Mouse (Mus musculus) neural tube, embryonic 14.5 days (tissue): ENCODE measurements around the gene Gse1. TPM values are rescaled to one million over a fixed set of nuclear protein-coding genes. Genes with fewer than 3 reads are reported as not detected.

Source experiments
- ATAC-seq: fragments of 200-750 bp; cut with Nextera tagmentation; 2 replicates; pipeline ENCODE4 v1.8.0; 2017; ENCODE audit warnings: low read depth, mild to moderate bottlenecking, moderate TSS enrichment, moderate library complexity
- H3K27ac ChIP-seq: fragments of 300-500 bp; sonication (generic); 2 replicates; pipeline ENCODE4 v1.5.1; 2014; ENCODE audit warnings: low read depth, mild to moderate bottlenecking, control low read depth, low read length, moderate library complexity, mixed read lengths
- H3K27me3 ChIP-seq: fragments of 300-500 bp; sonication (generic); 2 replicates; pipeline ENCODE4 v1.6.1; 2014; ENCODE audit warnings: low read length; ENCODE audit not compliant: control insufficient read depth, insufficient read depth
- H3K36me3 ChIP-seq: fragments of 300-500 bp; sonication (generic); 2 replicates; pipeline ENCODE4 v1.6.1; 2014; ENCODE audit warnings: low read length, mixed read lengths; ENCODE audit not compliant: control insufficient read depth, insufficient read depth
- H3K4me1 ChIP-seq: fragments of 300-500 bp; sonication (generic); 2 replicates; pipeline ENCODE4 v1.6.1; 2014; ENCODE audit warnings: low read length; ENCODE audit not compliant: control insufficient read depth, insufficient read depth
- H3K4me2 ChIP-seq: fragments of 300-500 bp; sonication (generic); 2 replicates; pipeline ENCODE4 v1.6.1; 2014; ENCODE audit warnings: mild to moderate bottlenecking, low read depth, low read length, control low read depth
- H3K4me3 ChIP-seq: fragments of 300-500 bp; sonication (generic); 2 replicates; pipeline ENCODE4 v1.5.1; 2014; ENCODE audit warnings: low read depth, low read length, control low read depth, mixed read lengths
- H3K9ac ChIP-seq: fragments of 300-500 bp; sonication (generic); replicated peaks from 2 replicates; pipeline ENCODE4 v1.6.1; 2014; ENCODE audit warnings: low read depth, mild to moderate bottlenecking, control low read depth, low read length, mixed read lengths
- H3K9me3 ChIP-seq: fragments of 300-500 bp; sonication (generic); 2 replicates; pipeline ENCODE4 v1.6.1; 2016; ENCODE audit warnings: low read length; ENCODE audit not compliant: control insufficient read depth
- WGBS: fragments of 180-500 bp; shearing (Covaris S2); extraction: QIAGEN DNeasy Blood & Tissue Kit; methylation state at CpG from one replicate; pipeline ENCODE4 v1.1.7; 2014; 5-methylcytosine and 5-hydroxymethylcytosine counted together
- polyA plus RNA-seq: library from polyadenylated mRNA; unstranded; fragments of >200 nt; fragmentation: Nextera tagmentation; extraction: Ambion mirVana; gene quantifications from 2 replicates; pipeline ENCODE4 v1.2.1, GENCODE M21; 2014

The Gse1 gene
- polyA plus RNA-seq, 1 experiment from 2014 or later, result 23.3 TPM

DNA sequence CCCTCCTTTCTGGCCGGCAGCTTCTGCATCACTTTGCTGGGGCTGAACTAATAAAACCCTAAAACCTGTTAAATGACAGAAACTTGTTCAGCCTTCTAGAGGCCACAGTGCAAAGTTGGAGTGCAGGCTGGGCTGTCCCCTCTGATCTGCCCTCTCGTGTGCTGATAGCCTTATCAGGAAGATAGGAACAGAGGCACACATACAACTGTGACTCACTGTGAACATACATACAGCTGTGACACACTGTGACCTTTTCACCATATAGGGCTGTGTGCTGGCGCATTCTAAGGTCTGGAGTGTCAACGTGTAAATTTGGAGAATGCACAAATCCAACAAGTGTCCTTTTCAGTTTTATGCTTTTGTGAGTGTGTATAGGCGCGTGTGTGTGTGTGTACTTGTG lies 226.1 kb downstream of the Gse1 start:
- WGBS, result 76% methylated on average over 6 of the region's 6 CpGs
- no peak for ATAC-seq
- Histone ChIP-seq H3K4me1 (peaks cover 36% of the 10 kb centered on the region), H3K9ac (no peak overlapping the region), H3K36me3 (no peaks in the 10 kb centered on the region), H3K4me3 (no peak overlapping the region), H3K27me3 (no peaks in the 10 kb centered on the region), H3K4me2 (no peak overlapping the region), H3K27ac (no peak overlapping the region), H3K9me3 (no peaks in the 10 kb centered on the region)

DNA sequence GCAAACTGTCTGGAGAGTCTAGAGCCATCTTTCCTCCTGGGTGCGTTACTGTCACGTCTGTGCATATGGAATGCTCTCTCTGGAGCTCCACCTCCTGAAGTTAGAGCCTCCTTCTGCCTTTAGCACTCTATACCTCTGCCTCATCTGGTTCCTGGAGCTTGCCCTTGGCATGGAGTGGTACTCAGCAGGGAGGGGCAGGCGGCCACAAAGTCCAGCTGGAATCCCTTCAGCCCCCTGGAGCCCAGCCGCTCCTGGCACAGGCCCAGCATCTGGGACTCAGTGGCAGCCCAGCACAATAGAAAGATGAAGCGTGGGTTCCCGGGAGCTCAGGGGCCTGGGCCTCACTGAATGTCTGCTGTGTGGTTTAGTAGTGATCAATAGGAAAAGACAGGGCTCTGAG lies 232.1 kb downstream of the Gse1 start:
- Histone ChIP-seq H3K27ac (peak overlapping the region; percentile 79), H3K9ac (no peak overlapping the region), H3K4me2 (no peak overlapping the region), H3K9me3 (no peaks in the 10 kb centered on the region), H3K36me3 (no peaks in the 10 kb centered on the region), H3K4me3 (no peak overlapping the region), H3K4me1 (peaks cover 43% of the 10 kb centered on the region), H3K27me3 (no peaks in the 10 kb centered on the region)
- peak; percentile 31; the same call in 1 of the 2 replicates for ATAC-seq
- WGBS, result 16% methylated on average over 6 of the region's 6 CpGs

DNA sequence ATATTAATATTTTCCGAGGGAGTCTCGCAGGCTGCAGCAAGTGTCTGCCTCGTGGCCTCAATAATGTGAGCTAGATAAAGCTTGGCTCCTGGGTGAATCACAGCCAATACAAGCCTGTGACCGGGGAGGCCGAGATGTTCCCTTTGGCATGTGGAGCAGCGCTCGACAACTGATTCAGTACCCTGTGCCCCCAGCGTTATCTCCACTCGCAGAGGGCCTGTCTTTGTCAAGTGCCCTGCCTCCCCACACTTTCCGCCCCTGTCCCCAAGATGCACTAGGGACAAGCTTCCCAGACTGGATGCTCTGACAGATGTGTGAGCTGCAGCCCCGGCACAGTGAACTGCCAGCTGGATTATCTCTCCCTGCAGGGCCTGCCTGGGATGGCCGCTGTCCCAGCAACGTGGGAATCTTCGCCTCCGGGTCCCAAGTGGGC lies 233.9 kb downstream of the Gse1 start:
- Histone ChIP-seq H3K4me3 (no peak overlapping the region), H3K9me3 (no peaks in the 10 kb centered on the region), H3K4me2 (no peak overlapping the region), H3K27me3 (no peaks in the 10 kb centered on the region), H3K9ac (peak overlapping the region; percentile 12; the same call in 1 of the 2 replicates), H3K4me1 (peaks cover 43% of the 10 kb centered on the region), H3K27ac (0 out of 2 replicates have a peak overlapping the region, but pooled peaks have one; percentile 39), H3K36me3 (no peaks in the 10 kb centered on the region)
- ATAC-seq, result no peak
- WGBS, result 14% methylated on average over 15 of the region's 15 CpGs

DNA sequence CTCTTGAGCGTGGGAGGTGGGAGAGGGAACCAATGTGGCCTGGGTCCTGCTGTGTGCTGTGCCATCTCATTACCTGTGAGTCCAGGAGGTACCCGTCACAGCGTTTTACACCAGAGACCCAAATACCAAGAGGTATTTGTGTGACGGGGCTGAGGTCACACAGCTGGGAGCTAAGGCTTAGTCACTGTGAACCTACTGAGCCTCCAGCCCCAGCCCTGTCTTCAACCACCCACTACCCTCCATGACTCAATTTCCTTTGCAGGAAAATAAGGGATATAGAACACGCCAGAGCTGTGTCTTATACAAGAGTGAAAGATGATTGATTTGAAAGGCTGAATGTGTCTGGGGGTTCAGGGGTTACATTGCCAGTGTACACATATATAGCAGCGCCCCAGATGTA lies 234.4 kb downstream of the Gse1 start:
- ATAC-seq, result no peak
- H3K36me3 ChIP-seq, result no peaks in the 10 kb centered on the region
- no peak overlapping the region for H3K4me3 ChIP-seq
- no peaks in the 10 kb centered on the region for H3K27me3 ChIP-seq
- H3K27ac ChIP-seq, result no peak overlapping the region
- WGBS, result 56% methylated on average over 6 of the region's 6 CpGs
- peaks cover 43% of the 10 kb centered on the region for H3K4me1 ChIP-seq
- H3K4me2 ChIP-seq, result no peak overlapping the region
- no peaks in the 10 kb centered on the region for H3K9me3 ChIP-seq
- H3K9ac ChIP-seq, result peak overlapping the region; percentile 12; the same call in 1 of the 2 replicates

DNA sequence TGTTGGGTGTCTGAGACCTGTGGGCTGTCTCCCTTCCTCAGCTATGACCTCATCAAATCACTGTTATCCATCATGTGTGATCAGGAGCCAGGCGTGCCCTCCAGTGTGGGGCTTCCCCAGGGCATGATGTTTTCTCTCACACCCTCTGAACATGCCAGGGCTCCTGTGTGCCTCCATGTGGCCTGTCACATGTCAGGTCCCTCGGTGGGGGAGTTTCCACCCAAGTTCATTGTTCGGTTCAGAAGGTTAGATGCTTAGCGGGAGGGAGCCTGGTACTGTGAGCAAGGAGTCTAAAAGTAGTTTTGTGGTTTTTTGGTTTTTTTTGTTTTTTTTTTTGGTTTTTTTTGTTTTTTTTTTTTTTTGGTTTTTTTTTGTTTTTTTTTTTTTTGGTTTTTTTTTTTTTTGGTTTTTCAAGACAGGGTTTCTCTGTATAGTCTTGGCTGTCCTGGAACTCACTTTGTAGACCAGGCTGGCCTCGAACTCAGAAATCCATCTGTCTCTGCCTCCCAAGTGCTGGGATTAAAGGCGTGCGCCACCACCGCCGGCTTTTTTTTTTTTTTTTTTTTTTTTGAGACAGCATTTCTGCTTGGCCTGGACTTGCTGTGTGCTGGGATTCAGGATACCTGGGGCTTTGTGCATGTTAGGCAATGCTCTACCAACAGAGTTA lies 235.8 kb downstream of the Gse1 start:
- Histone ChIP-seq H3K27me3 (no peaks in the 10 kb centered on the region), H3K27ac (no peak overlapping the region), H3K36me3 (no peaks in the 10 kb centered on the region), H3K4me1 (peaks cover 43% of the 10 kb centered on the region), H3K9ac (no peak overlapping the region), H3K4me2 (no peak overlapping the region), H3K9me3 (no peaks in the 10 kb centered on the region), H3K4me3 (no peak overlapping the region)
- 92% methylated on average over 9 of the region's 9 CpGs for whole genome bisulfite sequencing
- no peak for ATAC-seq

DNA sequence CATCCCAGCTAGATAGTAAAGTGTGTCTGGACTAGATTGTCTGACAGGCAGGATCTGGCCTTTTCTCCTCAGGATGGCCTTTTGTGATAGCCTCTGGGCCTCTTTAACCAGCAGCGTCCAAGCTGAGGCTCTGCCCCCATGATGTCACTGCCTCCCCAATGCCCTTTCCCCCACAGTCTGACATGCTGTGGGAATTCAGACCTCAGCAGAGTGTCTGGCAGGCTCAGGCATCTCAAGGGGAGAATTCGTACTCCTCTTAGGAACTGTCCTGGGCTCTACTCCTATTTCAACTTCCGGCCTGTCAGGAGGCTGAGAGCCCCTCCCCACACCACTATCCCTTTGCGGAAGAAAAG lies 236.3 kb downstream of the Gse1 start:
- H3K27ac ChIP-seq, result no peak overlapping the region
- no peak overlapping the region for H3K4me2 ChIP-seq
- no peaks in the 10 kb centered on the region for H3K36me3 ChIP-seq
- H3K27me3 ChIP-seq, result no peaks in the 10 kb centered on the region
- 68% methylated on average over 4 of the region's 4 CpGs for WGBS
- peaks cover 39% of the 10 kb centered on the region for H3K4me1 ChIP-seq
- H3K9me3 ChIP-seq, result no peaks in the 10 kb centered on the region
- H3K9ac ChIP-seq, result no peak overlapping the region
- ATAC-seq, result no peak
- no peak overlapping the region for H3K4me3 ChIP-seq

DNA sequence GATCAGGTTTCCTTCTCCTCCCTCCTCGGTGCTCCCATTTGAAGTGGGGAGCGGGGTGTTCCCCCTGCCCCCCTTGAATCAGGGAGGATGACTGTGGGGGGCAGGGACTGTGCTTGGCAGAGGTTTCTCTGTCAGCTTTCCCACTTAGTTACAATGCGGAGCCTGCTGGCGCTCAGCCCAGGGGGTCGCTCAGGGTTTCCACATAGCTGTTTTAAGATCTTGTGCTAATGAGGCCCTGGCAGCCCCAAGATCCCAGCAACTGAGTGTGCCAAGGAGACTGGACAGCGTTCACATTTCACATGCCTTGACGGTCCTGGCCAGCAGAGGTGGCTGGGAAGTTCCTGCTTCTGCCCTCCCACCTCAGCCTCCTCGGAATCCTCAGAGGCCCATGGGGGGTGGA lies 237.5 kb downstream of the Gse1 start:
- ATAC-seq, result peak; percentile 36; the same call in 1 of the 2 replicates
- no peaks in the 10 kb centered on the region for H3K27me3 ChIP-seq
- H3K4me1 ChIP-seq, result peaks cover 27% of the 10 kb centered on the region
- no peak overlapping the region for H3K4me2 ChIP-seq
- H3K4me3 ChIP-seq, result no peak overlapping the region
- no peak overlapping the region; the same call in 1 of the 2 replicates for H3K27ac ChIP-seq
- H3K36me3 ChIP-seq, result no peaks in the 10 kb centered on the region
- 15% methylated on average over 8 of the region's 8 CpGs for WGBS
- no peak overlapping the region for H3K9ac ChIP-seq
- no peaks in the 10 kb centered on the region for H3K9me3 ChIP-seq

DNA sequence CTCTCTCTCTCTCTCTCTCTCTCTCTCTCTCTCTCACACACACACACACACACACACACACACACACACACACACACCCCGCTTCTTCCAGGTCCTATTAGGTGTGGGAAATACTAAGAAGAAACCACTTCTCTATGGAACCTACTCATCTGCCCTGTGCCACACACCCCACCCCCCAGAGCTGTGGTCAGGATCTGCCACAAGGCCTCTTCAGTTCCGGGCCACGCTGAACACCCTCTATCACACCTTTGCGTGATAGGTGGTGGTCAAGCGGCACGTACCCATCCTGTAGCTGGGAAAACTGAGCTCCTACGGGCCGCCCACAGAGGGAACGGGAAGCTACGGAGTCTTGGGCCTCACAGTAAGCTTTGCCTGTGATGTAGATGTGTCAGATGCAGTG lies 238.0 kb downstream of the Gse1 start:
- 60% methylated on average over 10 of the region's 10 CpGs for WGBS
- Histone ChIP-seq H3K27ac (0 out of 2 replicates have a peak overlapping the region, but pooled peaks have one; percentile 16), H3K9me3 (no peaks in the 10 kb centered on the region), H3K27me3 (no peaks in the 10 kb centered on the region), H3K36me3 (no peaks in the 10 kb centered on the region), H3K4me1 (peaks cover 26% of the 10 kb centered on the region), H3K9ac (no peak overlapping the region), H3K4me3 (no peak overlapping the region), H3K4me2 (no peak overlapping the region)
- no peak for ATAC-seq

DNA sequence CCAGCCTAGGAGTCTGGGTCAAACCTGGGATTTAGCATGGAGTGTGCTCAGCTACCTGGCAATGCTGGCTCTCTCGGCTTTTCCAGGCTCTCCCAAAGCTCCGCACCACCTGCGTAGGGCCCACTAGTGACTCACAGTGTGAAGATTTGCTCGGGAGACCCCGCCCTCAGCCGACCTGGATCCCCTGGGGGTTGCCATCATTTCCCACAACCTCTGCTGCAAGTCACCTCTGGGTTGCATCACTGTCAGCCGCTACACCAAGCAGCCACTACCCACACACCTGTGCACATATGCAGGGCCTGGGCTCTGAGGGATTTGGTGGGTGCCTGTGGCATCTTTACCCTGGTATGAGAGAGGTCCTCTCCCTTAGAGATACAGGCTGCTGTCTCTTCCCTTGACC lies 239.3 kb downstream of the Gse1 start:
- Histone ChIP-seq H3K4me1 (peaks cover 28% of the 10 kb centered on the region), H3K9me3 (no peaks in the 10 kb centered on the region), H3K36me3 (no peaks in the 10 kb centered on the region), H3K4me3 (no peak overlapping the region), H3K4me2 (no peak overlapping the region), H3K27me3 (no peaks in the 10 kb centered on the region), H3K27ac (no peak overlapping the region), H3K9ac (no peak overlapping the region)
- 90% methylated on average over 7 of the region's 7 CpGs for WGBS
- no peak for ATAC-seq
